Mouse (Mus musculus) hindbrain, embryonic 15.5 days (tissue): ENCODE data around the gene Kcnk2. TPM values are rescaled to one million over a fixed set of nuclear protein-coding genes. Genes with fewer than 3 reads are reported as not detected.

ENCODE experiments used
- microRNA-seq: library from miRNA; unstranded; fragments of <30 nt; microRNA quantifications from one replicate; pipeline ENCODE4, GENCODE M21; 2016
- polyA plus RNA-seq: library from polyadenylated mRNA; unstranded; fragments of >200 nt; fragmentation: Nextera tagmentation; extraction: Ambion mirVana; gene quantifications from 2 replicates; pipeline ENCODE4 v1.2.1, GENCODE M21; 2015

The Kcnk2 gene
- polyA plus RNA-seq, 1 experiment from 2014 or later, result 19.8 TPM

Small RNA genes within 50 kb of the gene (microRNA-seq; reads per million reads assigned to microRNA genes)
- not detected for gene Gm24092
